Mouse (Mus musculus) ES-E14 (cell line): ENCODE measurements around the gene Sh3tc1.

Experiments used
- CHD2 ChIP-seq: IDR thresholded peaks from 2 replicates; pipeline ENCODE4 v1.6.1; 2014; ENCODE audit warnings: mild to moderate bottlenecking, low read depth, low read length, inconsistent platforms
- HCFC1 ChIP-seq: IDR thresholded peaks from 2 replicates; pipeline ENCODE4 v1.6.1; 2012; ENCODE audit warnings: low read length, inconsistent platforms, borderline replicate concordance; ENCODE audit not compliant: insufficient read depth

DNA sequence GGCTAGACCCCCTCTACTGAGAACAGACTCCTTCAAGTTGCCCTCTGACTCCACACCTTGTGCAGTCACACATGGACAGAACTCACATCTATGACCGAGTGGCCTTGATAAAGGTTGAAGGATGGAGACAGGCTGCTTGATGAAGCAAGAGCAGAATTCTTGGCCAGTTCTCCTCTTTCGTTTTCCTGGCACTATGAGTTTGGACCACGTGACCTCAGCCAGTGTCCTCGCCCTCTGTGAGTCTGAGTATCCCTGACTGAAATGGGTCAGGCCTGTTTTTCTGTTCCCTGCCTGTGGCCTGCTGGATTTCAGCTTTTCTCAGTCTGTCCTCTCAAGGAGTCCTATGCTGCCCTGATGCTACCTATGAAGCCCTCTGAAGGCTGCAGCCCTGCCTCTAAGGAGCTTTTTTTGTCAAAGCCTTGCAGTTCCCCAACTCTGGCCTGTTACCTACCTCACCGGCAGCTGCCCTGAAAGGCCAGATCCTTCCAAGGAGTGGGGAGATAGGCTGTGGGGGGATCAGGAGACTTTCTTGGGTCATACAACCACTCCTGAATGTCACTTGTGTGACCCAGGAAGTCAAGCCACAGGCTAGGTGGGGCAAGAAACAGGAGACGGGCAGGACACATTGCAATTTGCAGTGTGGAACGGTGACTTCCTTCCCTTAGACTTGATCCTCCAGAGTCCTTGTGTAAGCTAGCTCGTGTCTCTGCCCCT, 3.6 kb upstream of the Sh3tc1 start:
- no peak for TF ChIP-seq HCFC1
- no peak for TF ChIP-seq CHD2
